Mouse (Mus musculus) midbrain, embryonic 12.5 days (tissue): ENCODE results near the gene Sec1. TPM values are rescaled to one million over a fixed set of nuclear protein-coding genes. Genes with fewer than 3 reads are reported as not detected.
A peak's percentile ranks its signal among the peaks of the same experiment; 100 is the strongest.
"Not testable (repeated sequence)": the region's sequence is repeated elsewhere in the genome, so short reads cannot be mapped to it uniquely, and the experiment has no call there.

Experiments used
- ATAC-seq: fragments of 200-750 bp; cut with Nextera tagmentation; 2 replicates; pipeline ENCODE4 v1.8.0; 2017; ENCODE audit warnings: low read depth, moderate TSS enrichment, moderate library complexity; ENCODE audit not compliant: low FRiP score
- H3K27ac ChIP-seq: fragments of 300-500 bp; sonication (generic); replicated peaks from 2 replicates; pipeline ENCODE4 v1.5.1; 2016; ENCODE audit warnings: mild to moderate bottlenecking
- H3K27me3 ChIP-seq: fragments of 300-500 bp; sonication (generic); 2 replicates; pipeline ENCODE4 v1.6.1; 2016; ENCODE audit warnings: mild to moderate bottlenecking
- H3K36me3 ChIP-seq: fragments of 300-500 bp; sonication (generic); 2 replicates; pipeline ENCODE4 v1.6.1; 2016
- H3K4me1 ChIP-seq: fragments of 300-500 bp; sonication (generic); 2 replicates; pipeline ENCODE4 v1.6.1; 2016
- H3K4me2 ChIP-seq: fragments of 300-500 bp; sonication (generic); replicated peaks from 2 replicates; pipeline ENCODE4 v1.6.1; 2016; ENCODE audit warnings: mild to moderate bottlenecking, moderate library complexity
- H3K4me3 ChIP-seq: fragments of 300-500 bp; sonication (generic); 2 replicates; pipeline ENCODE4 v1.5.1; 2016; ENCODE audit warnings: mild to moderate bottlenecking
- H3K9ac ChIP-seq: fragments of 300-500 bp; sonication (generic); replicated peaks from 2 replicates; pipeline ENCODE4 v1.6.1; 2016; ENCODE audit warnings: mild to moderate bottlenecking, moderate library complexity
- H3K9me3 ChIP-seq: fragments of 300-500 bp; sonication (generic); 2 replicates; pipeline ENCODE4 v1.6.1; 2016; ENCODE audit warnings: mild to moderate bottlenecking
- WGBS: fragments of 180-500 bp; shearing (Covaris S2); methylation state at CpG from one replicate; pipeline ENCODE4 v1.1.7; 2016; 5-methylcytosine and 5-hydroxymethylcytosine counted together
- polyA plus RNA-seq: library from polyadenylated mRNA; unstranded; fragments of >200 nt; fragmentation: Nextera tagmentation; extraction: Ambion mirVana; gene quantifications from 2 replicates; pipeline ENCODE4 v1.2.1, GENCODE M21; 2016

Gene Sec1
- polyA plus RNA-seq, 1 experiment from 2014 or later, result 0.80 TPM

- H3K36me3 ChIP-seq, result no peaks in the 10 kb centered on the region
- H3K4me2 ChIP-seq, result peak overlapping the region; percentile 38; the same call in 1 of the 2 replicates
- peaks cover 24% of the 10 kb centered on the region for H3K27me3 ChIP-seq
- no peaks in the 10 kb centered on the region for H3K9me3 ChIP-seq
- peak; percentile 88 for ATAC-seq
- H3K4me3 ChIP-seq, result peak overlapping the region; percentile 17; the same call in 1 of the 2 replicates
- peaks cover 5% of the 10 kb centered on the region; the same call in 1 of the 2 replicates for H3K4me1 ChIP-seq
- peak overlapping the region; percentile 69 for H3K27ac ChIP-seq
- 28% methylated on average over 14 of the region's 14 CpGs for WGBS
- peak overlapping the region; percentile 45; the same call in 1 of the 2 replicates for H3K9ac ChIP-seq
Measured at GRCm38 (mm10) chr7:45682144-45683126, 11.8 kb downstream of the Sec1 start.

GRCm38 (mm10) chr7:45681046-45681736 lies 13.0 kb downstream of the Sec1 start:
- Histone ChIP-seq H3K27me3 (peaks cover 17% of the 10 kb centered on the region; the same call in 1 of the 2 replicates), H3K9me3 (no peaks in the 10 kb centered on the region), H3K4me3 (no peak overlapping the region), H3K9ac (no peak overlapping the region), H3K4me1 (peaks cover 5% of the 10 kb centered on the region; the same call in 1 of the 2 replicates), H3K27ac (no peak overlapping the region), H3K36me3 (no peaks in the 10 kb centered on the region), H3K4me2 (no peak overlapping the region)
- WGBS, result 86% methylated on average over 8 of the region's 8 CpGs
- ATAC-seq, result no peak

GRCm38 (mm10) chr7:45679966-45680621 lies 14.1 kb downstream of the Sec1 start:
- no peak for ATAC-seq
- WGBS, result 67% methylated on average over 14 of the region's 14 CpGs
- H3K4me2 ChIP-seq, result no peak overlapping the region
- H3K27me3 ChIP-seq, result peaks cover 7% of the 10 kb centered on the region; the same call in 1 of the 2 replicates
- peaks cover 5% of the 10 kb centered on the region; the same call in 1 of the 2 replicates for H3K4me1 ChIP-seq
- no peak overlapping the region for H3K4me3 ChIP-seq
- no peak overlapping the region for H3K9ac ChIP-seq
- no peak overlapping the region for H3K27ac ChIP-seq
- no peaks in the 10 kb centered on the region for H3K36me3 ChIP-seq
- no peaks in the 10 kb centered on the region for H3K9me3 ChIP-seq

GRCm38 (mm10) chr7:45678513-45678912 lies 15.7 kb downstream of the Sec1 start:
- H3K4me2 ChIP-seq, result no peak overlapping the region
- H3K4me3 ChIP-seq, result no peak overlapping the region
- no peaks in the 10 kb centered on the region for H3K36me3 ChIP-seq
- H3K4me1 ChIP-seq, result peaks cover 5% of the 10 kb centered on the region; the same call in 1 of the 2 replicates
- no peak overlapping the region for H3K27ac ChIP-seq
- WGBS, result 92% methylated on average over 14 of the region's 14 CpGs
- H3K27me3 ChIP-seq, result 0 out of 2 replicates have a peak, but pooled peaks cover 4% of the 10 kb centered on the region
- no peaks in the 10 kb centered on the region for H3K9me3 ChIP-seq
- ATAC-seq, result no peak
- no peak overlapping the region for H3K9ac ChIP-seq

GRCm38 (mm10) chr7:45677627-45678295 lies 16.4 kb downstream of the Sec1 start:
- no peak for ATAC-seq
- no peak overlapping the region for H3K27ac ChIP-seq

GRCm38 (mm10) chr7:45668921-45669320 lies 25.3 kb downstream of the Sec1 start:
- H3K27ac ChIP-seq, result no peak overlapping the region
- H3K27me3 ChIP-seq, result peaks cover 14% of the 10 kb centered on the region; the same call in 1 of the 2 replicates
- no peaks in the 10 kb centered on the region for H3K9me3 ChIP-seq
- 96% methylated on average over 9 of the region's 9 CpGs for whole genome bisulfite sequencing
- ATAC-seq, result no peak
- no peak overlapping the region for H3K4me2 ChIP-seq
- no peak overlapping the region for H3K9ac ChIP-seq
- H3K4me3 ChIP-seq, result no peak overlapping the region
- no peaks in the 10 kb centered on the region for H3K4me1 ChIP-seq
- no peaks in the 10 kb centered on the region for H3K36me3 ChIP-seq

More at GRCm38 (mm10) chr7:45677627-45678295, 16.4 kb downstream of the Sec1 start:
- H3K4me1 ChIP-seq, result peaks cover 5% of the 10 kb centered on the region; the same call in 1 of the 2 replicates
- WGBS, result 75% methylated on average over 7 of the region's 7 CpGs
- no peak overlapping the region for H3K4me3 ChIP-seq
- no peaks in the 10 kb centered on the region for H3K9me3 ChIP-seq
- no peak overlapping the region for H3K4me2 ChIP-seq
- no peaks in the 10 kb centered on the region for H3K36me3 ChIP-seq
- H3K27me3 ChIP-seq, result 0 out of 2 replicates have a peak, but pooled peaks cover 4% of the 10 kb centered on the region
- H3K9ac ChIP-seq, result no peak overlapping the region

GRCm38 (mm10) chr7:45667761-45668160 lies 26.4 kb downstream of the Sec1 start:
- 78% methylated on average over 14 of the region's 14 CpGs for WGBS
- Histone ChIP-seq H3K9ac (no peak overlapping the region), H3K27ac (no peak overlapping the region), H3K9me3 (no peaks in the 10 kb centered on the region), H3K36me3 (no peaks in the 10 kb centered on the region), H3K4me3 (no peak overlapping the region), H3K27me3 (peaks cover 10% of the 10 kb centered on the region; the same call in 1 of the 2 replicates), H3K4me2 (no peak overlapping the region), H3K4me1 (no peaks in the 10 kb centered on the region)
- no peak for ATAC-seq

GRCm38 (mm10) chr7:45666161-45666560 lies 28.0 kb downstream of the Sec1 start, which contains the start of gene Fut2:
TSS of gene Fut2 (minus strand) at chr7:45666394.
- WGBS, result 87% methylated on average over 7 of the region's 7 CpGs
- no peak within 1 kb of the TSS for H3K4me3 ChIP-seq
- H3K9me3 ChIP-seq, result no peaks in the 10 kb centered on the region
- peaks cover 7% of the 10 kb centered on the region; the same call in 1 of the 2 replicates for H3K27me3 ChIP-seq
- no peaks in the 10 kb centered on the region for H3K36me3 ChIP-seq
- ATAC-seq, result no peak
- H3K9ac ChIP-seq, result no peak within 1 kb of the TSS
- no peak within 1 kb of the TSS for H3K4me2 ChIP-seq
- H3K27ac ChIP-seq, result no peak within 1 kb of the TSS
- H3K4me1 ChIP-seq, result no peaks in the 10 kb centered on the region

- Histone ChIP-seq H3K36me3 (no peaks in the 10 kb centered on the region), H3K27me3 (peaks cover 7% of the 10 kb centered on the region; the same call in 1 of the 2 replicates), H3K4me3 (no peak overlapping the region), H3K4me2 (no peak overlapping the region), H3K27ac (no peak overlapping the region), H3K4me1 (no peaks in the 10 kb centered on the region), H3K9ac (no peak overlapping the region), H3K9me3 (no peaks in the 10 kb centered on the region)
- 60% methylated on average over 13 of the region's 13 CpGs for WGBS
- no peak for ATAC-seq
Measured at GRCm38 (mm10) chr7:45665303-45666138, 28.7 kb downstream of the Sec1 start.

GRCm38 (mm10) chr7:45661702-45662101 lies 32.5 kb downstream of the Sec1 start:
- WGBS, result 89% methylated on average over 6 of the region's 6 CpGs
- H3K9me3 ChIP-seq, H3K27ac ChIP-seq, ATAC-seq, H3K4me3 ChIP-seq, H3K36me3 ChIP-seq, H3K4me1 ChIP-seq, H3K4me2 ChIP-seq, H3K9ac ChIP-seq, H3K27me3 ChIP-seq: not testable (repeated sequence)
